Mouse (Mus musculus) gastrocnemius, postnatal 25 days (tissue): ENCODE results near the gene Col6a3. TPM values are rescaled to one million over a fixed set of nuclear protein-coding genes. Genes with fewer than 3 reads are reported as not detected.

ENCODE experiments used
- DNase-seq: peaks from one replicate; pipeline ENCODE4 v3.0.0; 2022
- total RNA-seq, 2 experiments: library from RNA; stranded (reverse); gene quantifications; 1 replicate in 1 of 2; 2 replicates in 1 of 2; pipeline ENCODE4 v1.2.3; 2021

Gene Col6a3
- total RNA-seq, 2 experiments from 2014 or later = 86.2 to 121 TPM

- no peak for DNase-seq
Observed at GRCm38 (mm10) chr1:90723754-90724153, 120.0 kb downstream of the Col6a3 start.

GRCm38 (mm10) chr1:90723325-90723724 is 120.4 kb downstream of the Col6a3 start:
- DNase-seq = no peak

- no peak for DNase-seq
Observed at GRCm38 (mm10) chr1:90722021-90722420, 121.8 kb downstream of the Col6a3 start.

GRCm38 (mm10) chr1:90720610-90721241 is 123.0 kb downstream of the Col6a3 start:
- DNase-seq = no peak

GRCm38 (mm10) chr1:90718826-90719550 is 124.8 kb downstream of the Col6a3 start:
- no peak for DNase-seq

- DNase-seq = no peak
Observed at GRCm38 (mm10) chr1:90716258-90716657, 127.5 kb downstream of the Col6a3 start.

Other genes with a start within 250 kb of the Col6a3 start
- gene Cops8, start 241.0 kb downstream of the Col6a3 start, total RNA-seq = 10 to 100 TPM; 71.8 to 75.5 TPM
- gene Mlph, start 71.1 kb upstream of the Col6a3 start, total RNA-seq = under 1 TPM; 0.26 to 0.51 TPM
- not detected for gene Prlh, start 109.1 kb upstream of the Col6a3 start, total RNA-seq
- not detected for gene Rab17, start 125.7 kb upstream of the Col6a3 start, total RNA-seq
- 100 to 1,000 TPM; 143 to 163 TPM for gene Lrrfip1, start 154.8 kb upstream of the Col6a3 start, total RNA-seq